Mouse (Mus musculus) erythroblast, embryonic 14.5 days (primary cell): Measurements from ENCODE around the gene Cep164.

Source experiments
- GATA1 ChIP-seq: IDR thresholded peaks from 2 replicates; pipeline ENCODE4 v1.6.1; 2012; ENCODE audit warnings: low read length, inconsistent platforms, mixed read lengths
- TAL1 ChIP-seq: IDR thresholded peaks from 3 replicates; pipeline ENCODE4 v1.6.1; 2012; ENCODE audit warnings: low read length, inconsistent platforms, mixed read lengths

DNA sequence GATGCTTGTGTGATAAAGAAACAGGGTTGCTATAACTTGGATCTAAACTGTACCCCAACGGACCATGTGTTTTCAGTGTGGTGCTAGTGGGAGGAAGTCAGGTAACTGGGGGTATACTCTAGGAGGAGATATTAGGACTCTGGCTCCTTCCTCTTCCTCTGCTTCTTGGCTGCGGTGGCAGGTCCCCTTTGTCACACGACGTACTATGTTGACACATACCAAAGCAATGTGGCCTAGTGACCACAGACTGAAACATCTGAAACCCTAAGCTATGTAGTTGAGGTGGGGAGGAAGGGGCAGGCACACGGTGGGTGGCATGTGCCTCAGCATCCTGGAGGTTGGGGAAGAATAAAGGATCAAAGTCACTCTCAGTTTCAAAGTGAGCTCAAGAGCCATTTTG, 22.8 kb upstream of the Cep164 start:
- TF ChIP-seq GATA1 (no peak), TAL1 (no peak)
